12 mouse cellular contexts compared by ENCODE assay signal in the genomic region with DNA sequence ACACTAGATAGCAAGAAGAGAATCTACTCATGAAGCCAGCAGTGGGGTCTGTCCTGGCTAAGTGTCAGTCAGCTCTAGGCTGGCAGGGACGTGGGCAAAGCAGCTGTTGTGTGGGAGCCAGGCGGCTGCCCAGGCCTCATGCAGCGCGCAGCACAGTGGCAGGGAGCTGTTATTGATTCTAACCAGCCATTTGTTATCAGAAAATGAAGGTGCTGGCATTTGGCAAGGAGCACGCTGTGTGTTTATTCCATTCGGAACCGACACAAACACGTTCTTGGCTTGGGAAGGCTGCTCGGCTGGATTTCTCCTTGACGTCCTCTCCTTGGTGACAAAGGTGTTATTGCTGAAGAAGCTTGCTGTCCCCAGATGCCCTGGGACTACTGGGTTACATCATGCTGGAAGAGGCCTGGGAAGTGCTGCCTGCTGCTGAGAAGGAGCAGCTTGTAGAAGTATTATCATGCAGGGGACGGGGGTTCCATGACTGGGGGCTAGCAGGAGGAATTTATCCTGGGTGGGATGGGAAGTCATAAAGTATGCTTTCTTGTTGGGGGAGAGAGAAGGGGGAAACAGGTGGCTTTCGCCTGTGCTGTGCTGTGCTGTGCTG.
DNase-seq lines count a peak whose midpoint lies in the region; ATAC-seq lines count a peak whose summit lies in the region.
"Had no signal": no experiment of that assay in that cellular context is flagged by ENCODE, and none has a peak within 500 bp of the region (broad histone marks: within the 10 kb centered on the region; RNA-seq: fewer than 3 reads in every experiment).

No protein-coding gene starts in this region.

- peak; percentile 8 to 9 for DNase-seq in cerebellum, postnatal 14 days
- DNase-seq in cerebellum, postnatal 36 days: no peak
- DNase-seq in brain, adult 2 months (ENCODE audit: low read depth, low spot score): peak; percentile 73
- DNase-seq in layer of hippocampus, adult 8-10 months (ENCODE audit: low spot score in 2 of 2): peak; percentile 45 to 58
- DNase-seq in left cerebral cortex, postnatal 36 days (ENCODE audit: low spot score in 2 of 2): peak; percentile 53 to 55
- DNase-seq in kidney, postnatal 36 days: no peak
- DNase-seq in gastrocnemius, postnatal 4 days (ENCODE audit: low spot score in 2 of 2): no peak
- DNase-seq: adrenal gland, postnatal 10 days; cerebellum, adult 9-10 months; gastrocnemius, postnatal 25 days; thymus, postnatal 4 days had no signal

- no peak for ATAC-seq in CD4-positive, CD25-positive, alpha-beta regulatory T cell, adult 4 months

- intact Hi-C loops in left cerebral cortex, postnatal 36 days (cut with DNase I): no loop called here

Comparison
In these comparisons a context has a peak if more than half of its experiments do, and no peak if none do; other contexts are left out.
1. DNase-seq: peak in cerebellum, postnatal 14 days (2 of 2), brain, adult 2 months (single experiment), layer of hippocampus, adult 8-10 months (2 of 2) and left cerebral cortex, postnatal 36 days (2 of 2); none in cerebellum, postnatal 36 days (0 of 2), kidney, postnatal 36 days (0 of 2) and gastrocnemius, postnatal 4 days (0 of 2).